Mouse (Mus musculus) spleen, postnatal 14 days (tissue): ENCODE results near the gene Rpl18.
A peak's percentile ranks its signal among the peaks of the same experiment; 100 is the strongest.

Experiments
- DNase-seq, 2 experiments: peaks; one replicate each; pipeline ENCODE4 v3.0.0; 2021 to 2022; ENCODE audit warnings: low spot score in 2 of 2

The Rpl18 gene

GRCm38 (mm10) chr7:45713881-45714520, 1.3 kb upstream of the Rpl18 start:
- DNase-seq = no peak

- DNase-seq = no peak
Measured at GRCm38 (mm10) chr7:45714630-45715089, 597 bp upstream of the Rpl18 start.

GRCm38 (mm10) chr7:45715741-45716459, 643 bp downstream of the Rpl18 start:
- DNase-seq = no peak

DNA sequence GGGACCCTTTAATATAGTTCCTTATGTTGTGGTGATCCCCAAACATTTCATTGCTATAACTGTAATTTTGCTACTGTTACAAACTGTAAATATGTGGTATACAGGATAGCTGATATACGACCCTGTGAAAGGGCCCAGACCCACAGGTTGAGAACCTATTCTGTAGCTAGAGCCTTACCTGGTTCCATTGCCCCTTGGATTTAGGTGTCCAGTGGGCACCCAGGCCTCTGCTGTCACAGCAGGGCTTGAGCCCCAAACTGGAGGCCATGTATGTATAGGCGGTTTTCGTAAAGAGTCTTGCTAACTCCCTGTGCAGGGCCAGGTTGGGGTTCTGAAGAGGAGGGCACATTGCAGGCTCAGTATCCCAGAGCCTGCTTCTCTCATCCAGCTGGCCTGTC, 1.2 kb downstream of the Rpl18 start:
- no peak for DNase-seq

DNA sequence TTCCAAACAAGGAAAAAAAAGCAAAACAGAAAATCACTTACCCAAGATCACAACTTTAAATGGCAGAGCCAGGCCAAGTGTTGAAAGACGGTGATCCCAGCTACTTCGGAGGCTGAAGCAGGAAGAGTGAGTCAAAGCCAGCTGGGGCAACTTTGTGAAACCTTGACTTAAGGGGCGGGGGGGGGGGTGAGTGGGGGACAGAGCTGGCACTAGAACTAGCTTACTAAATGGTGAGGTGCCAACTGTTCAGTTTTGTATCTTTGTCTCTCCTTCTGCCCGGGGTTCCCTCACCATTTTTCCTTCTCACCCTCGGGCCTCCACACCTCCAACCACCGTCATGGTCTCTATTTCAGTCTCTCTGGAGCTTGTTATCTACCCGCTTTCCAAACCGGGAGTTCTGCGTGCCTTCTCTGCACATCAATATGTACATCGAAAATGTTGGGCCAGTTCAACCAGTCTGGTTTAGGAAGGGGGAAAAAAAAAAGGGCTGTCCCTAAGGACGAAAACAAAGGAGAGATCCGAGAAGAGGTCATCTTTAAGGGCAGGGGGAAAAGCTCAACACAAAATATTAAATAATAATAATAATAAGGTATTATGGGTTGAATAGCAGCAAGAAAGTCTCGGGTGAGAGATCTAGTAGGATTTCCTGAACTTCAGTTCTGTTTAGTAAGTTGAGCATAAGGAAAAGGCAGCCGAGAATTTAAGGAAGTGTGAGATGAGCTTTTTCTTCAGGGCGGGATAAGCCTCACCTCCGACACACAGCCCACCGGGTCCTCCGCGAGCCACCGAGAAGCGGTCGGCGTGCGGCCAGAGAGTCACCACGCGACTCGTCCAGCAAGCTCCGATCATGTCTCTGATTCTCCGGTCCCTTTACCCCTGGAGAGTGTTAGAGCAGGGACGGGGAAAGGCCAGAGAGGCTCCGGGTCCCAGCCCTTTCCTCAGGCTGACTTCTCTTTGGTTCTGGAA, 2.0 kb downstream of the Rpl18 start:
- no peak for DNase-seq

- peak; percentile 97 to 99 for DNase-seq
Measured at GRCm38 (mm10) chr7:45717918-45718297, 2.7 kb downstream of the Rpl18 start, which contains the start of gene Sphk2. Gene Sphk2, minus strand, starts transcription at chr7:45718002.

DNA sequence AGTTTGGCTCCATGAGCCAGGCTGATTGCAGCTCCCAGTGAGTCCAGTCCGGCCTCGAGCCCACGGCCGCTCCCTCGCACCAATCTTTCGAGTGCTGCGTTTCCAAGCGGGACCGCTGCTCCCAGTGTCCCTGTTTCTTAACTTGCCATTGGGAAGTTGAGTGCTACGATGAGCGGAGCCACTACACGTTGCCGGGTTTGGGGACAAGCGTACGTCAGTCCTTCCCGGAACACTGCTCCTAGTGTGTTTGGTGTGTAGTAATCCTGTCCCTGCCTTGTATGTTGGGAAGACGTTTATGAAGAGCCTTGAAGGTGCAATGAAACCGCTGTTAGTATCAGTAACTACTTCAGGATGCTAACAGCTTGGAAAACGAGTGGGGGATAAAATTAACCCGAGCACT, 3.1 kb downstream of the Rpl18 start:
- DNase-seq = no peak

DNA sequence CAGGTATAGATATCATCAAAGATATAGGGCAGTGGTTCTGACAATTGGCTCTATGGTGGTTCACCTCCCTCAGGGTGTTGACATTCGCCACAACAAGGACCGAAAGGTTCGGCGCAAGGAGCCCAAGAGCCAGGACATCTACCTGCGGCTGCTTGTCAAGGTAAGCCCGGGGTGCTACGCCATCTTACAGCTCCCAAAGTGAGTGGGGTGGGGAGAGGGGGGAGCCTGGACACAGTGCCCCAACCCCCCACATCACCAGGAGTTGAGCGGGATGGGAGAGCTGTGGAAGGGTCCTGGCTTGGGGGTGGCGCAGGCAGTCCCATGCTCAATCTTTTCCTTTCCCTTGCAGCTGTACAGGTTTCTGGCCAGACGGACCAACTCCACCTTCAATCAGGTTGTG, 3.9 kb downstream of the Rpl18 start:
- DNase-seq = no peak

DNA sequence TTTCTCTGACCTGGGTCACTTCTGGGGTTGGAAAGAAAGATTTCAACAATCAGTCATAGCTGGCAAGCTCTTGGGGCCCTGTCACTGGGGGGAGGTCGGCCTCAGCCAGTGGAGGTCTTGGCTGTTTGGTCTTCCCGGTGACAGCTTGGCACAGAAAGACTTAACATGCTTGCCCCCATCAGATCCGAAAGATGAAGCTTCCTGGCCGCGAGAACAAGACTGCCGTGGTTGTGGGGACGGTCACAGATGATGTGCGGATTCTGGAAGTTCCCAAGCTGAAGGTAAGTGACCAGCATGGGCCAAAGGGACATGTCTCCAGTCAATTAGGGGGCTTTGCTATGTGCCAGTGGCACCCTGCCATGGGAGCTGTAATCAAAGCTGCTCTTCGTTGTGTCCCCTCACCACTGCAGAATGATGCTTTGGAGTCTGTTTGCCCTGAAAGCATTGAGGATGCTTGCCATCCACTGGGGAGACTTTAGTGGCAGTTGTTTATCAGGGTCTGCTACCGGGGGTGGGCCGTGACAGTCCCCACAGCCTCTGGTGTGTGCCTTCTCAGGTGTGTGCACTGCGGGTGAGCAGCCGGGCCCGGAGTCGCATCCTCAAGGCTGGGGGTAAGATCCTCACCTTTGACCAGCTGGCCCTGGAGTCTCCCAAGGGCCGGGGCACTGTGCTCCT, 4.6 kb downstream of the Rpl18 start:
- DNase-seq = no peak

DNA sequence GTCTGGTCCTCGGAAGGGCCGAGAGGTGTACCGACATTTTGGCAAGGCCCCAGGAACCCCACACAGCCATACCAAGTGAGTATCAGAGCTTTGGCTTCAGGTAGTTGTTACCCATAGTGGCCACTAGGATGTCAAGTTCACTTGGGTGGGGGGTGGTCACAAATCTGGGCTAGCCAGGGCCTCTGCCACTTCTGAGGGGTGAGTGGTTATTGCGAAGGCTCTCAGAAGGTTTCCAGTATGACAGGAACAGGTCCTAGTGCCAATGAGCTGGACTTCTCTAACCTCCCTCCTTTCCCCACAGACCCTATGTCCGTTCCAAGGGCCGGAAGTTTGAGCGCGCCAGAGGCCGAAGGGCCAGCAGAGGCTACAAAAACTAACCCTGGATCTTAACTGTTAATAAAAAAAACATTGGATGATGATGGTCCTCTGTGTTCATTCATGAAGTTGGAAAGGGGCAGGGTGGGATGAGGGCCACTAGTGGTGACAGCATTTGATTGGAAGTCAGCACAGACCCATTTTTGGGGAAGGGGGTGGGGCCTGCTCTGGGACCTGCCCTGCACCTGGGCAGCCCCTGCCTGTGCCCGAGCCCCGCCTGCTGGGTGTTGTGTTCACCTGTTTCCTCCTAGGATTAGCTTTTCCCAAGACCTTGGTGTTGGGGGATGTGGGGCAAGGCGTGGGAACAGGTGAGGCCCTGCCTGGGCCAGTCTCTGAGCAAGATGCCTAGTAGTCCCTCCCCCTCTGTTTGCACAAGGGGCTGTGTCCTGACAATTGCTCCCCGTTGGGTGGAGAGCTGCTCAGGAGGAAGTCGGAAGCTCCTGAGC, 5.4 kb downstream of the Rpl18 start, which contains the start of gene Fam83e:
Fam83e (plus strand) TSS at position 800 of the 821 bp plus-strand sequence.
- DNase-seq = no peak

GRCm38 (mm10) chr7:45721234-45721571, 5.9 kb downstream of the Rpl18 start:
- no peak for DNase-seq

DNA sequence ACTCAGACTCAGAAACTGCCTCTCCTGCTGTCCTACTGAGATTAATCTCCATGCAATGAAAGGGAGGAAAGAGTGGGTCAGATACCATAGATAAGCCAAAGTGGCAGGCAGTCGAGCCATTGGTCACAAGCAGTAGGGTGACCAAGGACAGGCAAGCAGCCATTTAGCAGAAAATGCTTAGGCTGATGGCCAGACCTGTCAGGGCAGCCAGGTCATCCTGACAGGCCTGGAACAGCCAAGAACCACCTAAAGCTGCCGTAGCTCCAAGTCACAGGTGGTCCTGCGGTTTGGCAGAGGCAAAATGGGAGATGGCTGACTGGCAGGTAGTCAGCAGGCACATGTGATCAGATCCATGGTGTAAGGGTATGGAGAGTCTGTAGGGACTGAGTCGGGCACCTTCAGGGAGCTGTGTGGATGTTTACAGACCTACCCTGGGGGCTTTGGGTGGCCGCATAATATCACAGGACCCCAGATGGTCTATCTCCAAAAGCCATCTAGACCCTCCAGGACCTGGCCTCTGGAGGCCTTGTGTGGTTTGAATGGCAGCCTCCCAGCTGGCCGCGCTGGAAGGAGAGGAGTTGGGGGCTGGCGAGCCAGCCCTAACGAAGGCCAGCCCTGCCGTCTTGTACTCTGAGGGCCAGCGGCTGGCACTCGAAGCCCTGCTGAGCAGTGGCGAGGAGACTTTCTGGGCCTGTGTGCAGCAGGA, 6.5 kb downstream of the Rpl18 start:
- DNase-seq = no peak

DNA sequence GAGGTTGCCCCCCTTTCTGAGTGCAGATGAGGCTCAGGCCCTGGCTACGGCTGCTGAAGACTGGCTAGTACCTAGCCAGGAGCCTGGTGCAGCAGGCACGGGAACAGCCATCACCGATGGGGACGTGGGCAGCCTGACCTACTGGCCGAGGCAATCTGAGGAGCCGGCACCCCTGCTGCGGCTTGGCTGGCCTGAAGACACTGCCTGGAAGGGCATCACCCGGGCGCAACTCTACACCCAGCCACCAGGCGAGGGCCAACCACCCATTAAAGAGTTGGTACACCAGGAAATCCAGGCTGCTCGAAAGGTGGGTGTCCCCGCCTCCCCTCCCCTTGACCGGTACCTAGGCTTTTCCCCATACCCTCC, 7.1 kb downstream of the Rpl18 start:
- no peak for DNase-seq

- no peak for DNase-seq
Measured at GRCm38 (mm10) chr7:45723301-45723700, 8.0 kb downstream of the Rpl18 start.

DNA sequence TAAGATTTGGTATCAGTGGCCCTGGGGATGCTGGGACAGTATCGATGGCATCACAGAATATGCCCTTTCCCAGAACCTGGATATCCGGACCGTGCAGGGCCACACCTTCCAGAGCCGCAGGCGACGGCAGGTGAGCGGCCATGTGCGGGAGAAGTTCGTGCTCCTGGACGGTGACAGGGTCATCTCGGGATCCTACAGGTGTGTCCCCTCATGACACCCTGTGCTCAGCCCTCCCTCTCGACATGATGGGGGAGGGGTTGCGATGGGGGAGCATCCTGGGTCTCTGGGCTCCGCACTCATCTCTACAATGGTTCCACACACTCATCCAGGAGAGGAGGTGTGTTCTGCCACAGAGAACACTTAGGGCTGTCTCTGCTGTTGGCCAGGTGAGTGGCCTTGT, 8.5 kb downstream of the Rpl18 start:
- no peak for DNase-seq

- no peak for DNase-seq
Measured at GRCm38 (mm10) chr7:45725151-45725550, 9.9 kb downstream of the Rpl18 start.

GRCm38 (mm10) chr7:45725713-45726112, 10.5 kb downstream of the Rpl18 start, which contains the start of gene Spaca4:
Gene Spaca4, minus strand, starts transcription at chr7:45725813.
- no peak for DNase-seq

GRCm38 (mm10) chr7:45726419-45726818, 11.2 kb downstream of the Rpl18 start:
- DNase-seq = no peak

DNA sequence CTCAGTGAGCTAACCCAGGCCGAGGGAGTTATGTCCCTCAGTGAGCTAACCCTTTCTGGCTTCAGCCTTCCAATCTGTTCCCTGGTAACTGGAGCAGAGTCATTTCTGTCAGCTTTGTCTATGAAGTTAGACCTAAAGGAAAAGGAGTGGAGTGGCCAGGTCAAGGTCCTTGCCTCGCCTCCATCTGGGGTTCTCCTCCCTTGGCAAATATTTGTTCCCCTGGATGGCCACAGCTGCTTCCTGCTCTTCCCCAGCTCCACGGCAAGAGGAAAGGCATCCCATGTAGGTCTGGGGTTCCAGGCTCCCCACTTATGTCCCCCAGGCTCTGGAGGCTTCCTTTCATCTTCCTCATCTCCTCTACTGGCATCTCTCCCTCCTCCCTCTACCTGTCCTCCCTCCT, 12.4 kb downstream of the Rpl18 start:
- no peak for DNase-seq
